10 mouse cellular contexts compared by ENCODE assay signal in genomic region chr14:34588498-34588897, GRCm38 (mm10). TPM values are rescaled to one million over a fixed set of nuclear protein-coding genes. Genes with fewer than 3 reads are reported as not detected.
DNase-seq lines count a peak whose midpoint lies in the region; ATAC-seq lines count a peak whose summit lies in the region.
"Had no signal": no experiment of that assay in that cellular context is flagged by ENCODE, and none has a peak within 500 bp of the region (broad histone marks: within the 10 kb centered on the region; RNA-seq: fewer than 3 reads in every experiment).

Gene Ldb3 (minus strand): TSS chr14:34588682.

- no peaks in the 10 kb centered on the region for H3K36me3 ChIP-seq in neural tube, embryonic 15.5 days

- H3K4me2 ChIP-seq in neural tube, embryonic 15.5 days = no peak within 1 kb of the TSS

- intact Hi-C loops in gastrocnemius, postnatal 14 days (cut with DNase I; ENCODE audit: low total_unique reads) = no loop called here
- intact Hi-C loops in heart, postnatal 14 days (cut with DNase I) = no loop called here

- H3K9me3 ChIP-seq in neural tube, embryonic 15.5 days (replicated peaks) = no peaks in the 10 kb centered on the region

- no peak within 1 kb of the TSS for H3K9ac ChIP-seq in neural tube, embryonic 15.5 days (replicated peaks)

- WGBS in neural tube, embryonic 15.5 days = 66% methylated on average over 8 of the region's 8 CpGs

- no peaks in the 10 kb centered on the region for H3K4me1 ChIP-seq in neural tube, embryonic 15.5 days

- DNase-seq in ovary, adult 18-20 months (ENCODE audit: low spot score) = peak; percentile 18
- DNase-seq in ovary, postnatal 36 days (ENCODE audit: low spot score) = no peak
- DNase-seq in gastrocnemius, postnatal 14 days = peak; percentile 75
- peak; percentile 61 to 76 for DNase-seq in heart, postnatal 14 days
- DNase-seq in layer of hippocampus, adult 9-10 months (ENCODE audit: low spot score) = no peak
- DNase-seq in layer of hippocampus, adult 9-11 months = no peak
- DNase-seq in cerebellum, adult 11 months = no peak

- no peak within 1 kb of the TSS for H3K4me3 ChIP-seq in neural tube, embryonic 15.5 days (replicated peaks)

- no peak for ATAC-seq in neural tube, embryonic 15.5 days (ENCODE audit: low FRiP score)

- no peaks in the 10 kb centered on the region for H3K27me3 ChIP-seq in neural tube, embryonic 15.5 days (replicated peaks)

- H3K27ac ChIP-seq in neural tube, embryonic 15.5 days (replicated peaks) = no peak within 1 kb of the TSS

RNA-seq across cellular contexts. Expression of gene Ldb3, which starts in this region (rescaled TPM):
- 1,000 to 10,000 TPM; 1,741 to 1,856 TPM for total RNA-seq in gastrocnemius, postnatal 14 days (2021)
- total RNA-seq in heart, postnatal 14 days (2021) = 100 to 1,000 TPM; 877 to 926 TPM
- polyA plus RNA-seq in neural tube, embryonic 15.5 days (2015; fragmentation: Nextera tagmentation; extraction: Ambion mirVana) = 3.5 and 4.9 TPM in 2 replicates
- total RNA-seq: megakaryocyte progenitor cell, adult 5-6 weeks; neutrophil, adult 5-6 weeks had no signal

Comparison
In these comparisons a context has a peak if more than half of its experiments do, and no peak if none do; other contexts are left out.
1. DNase-seq: peak in ovary, adult 18-20 months (single experiment), gastrocnemius, postnatal 14 days (single experiment) and heart, postnatal 14 days (2 of 2); none in ovary, postnatal 36 days (single experiment), layer of hippocampus, adult 9-10 months (single experiment), layer of hippocampus, adult 9-11 months (single experiment) and cerebellum, adult 11 months (single experiment).